Mouse (Mus musculus) G1E (cell line): Measurements from ENCODE around the gene Zfp839. TPM values are rescaled to one million over a fixed set of nuclear protein-coding genes. Genes with fewer than 3 reads are reported as not detected.
"Not testable (repeated sequence)": the region's sequence is repeated elsewhere in the genome, so short reads cannot be mapped to it uniquely, and the experiment has no call there.

Experiments
- ATAC-seq: 2 replicates; pipeline ENCODE4 v1.8.0; 2016; ENCODE audit warnings: mild to moderate bottlenecking; ENCODE audit not compliant: insufficient number of reproducible peaks, poor library complexity, low FRiP score, severe bottlenecking; ENCODE audit errors: extremely low read depth
- DNase-seq: peaks from one replicate; pipeline ENCODE4 v3.0.0; 2012; ENCODE audit warnings: low spot score
- H3K27me3 ChIP-seq: 2 replicates; pipeline ENCODE4 v1.6.1; 2012; ENCODE audit warnings: mild to moderate bottlenecking, low read length, inconsistent platforms; ENCODE audit not compliant: insufficient read depth
- H3K36me3 ChIP-seq: replicated peaks from 2 replicates; pipeline ENCODE3; 2012; ENCODE audit warnings: mild to moderate bottlenecking, inconsistent platforms
- H3K4me1 ChIP-seq: 2 replicates; pipeline ENCODE4 v1.6.1; 2012; ENCODE audit warnings: low read depth, low read length, inconsistent platforms, mixed read lengths; ENCODE audit not compliant: insufficient read depth
- H3K4me3 ChIP-seq: 2 replicates; pipeline ENCODE4 v1.5.1; 2012; ENCODE audit warnings: low read depth, mild to moderate bottlenecking, inconsistent platforms, low read length, moderate library complexity, mixed read lengths
- H3K9me3 ChIP-seq: replicated peaks from 2 replicates; pipeline ENCODE4 v1.6.1; 2012; ENCODE audit warnings: inconsistent platforms
- CTCF ChIP-seq: IDR thresholded peaks from 2 replicates; pipeline ENCODE4 v1.5.1; 2012; ENCODE audit warnings: low read depth, low read length, inconsistent platforms, mixed read lengths
- GATA1 ChIP-seq: IDR thresholded peaks from 2 replicates; pipeline ENCODE4 v1.6.1; 2012; ENCODE audit warnings: borderline replicate concordance, low read length, inconsistent platforms, mixed read lengths
- GATA2 ChIP-seq: IDR thresholded peaks from 2 replicates; pipeline ENCODE4 v1.6.1; 2012; ENCODE audit warnings: low read depth, low read length, inconsistent platforms, borderline replicate concordance
- POLR2AphosphoS5 ChIP-seq: IDR thresholded peaks from 2 replicates; pipeline ENCODE4 v1.6.1; 2012; ENCODE audit warnings: low read depth, low read length, inconsistent platforms; ENCODE audit not compliant: insufficient replicate concordance
- TAL1 ChIP-seq: conservative IDR thresholded peaks from 2 replicates; pipeline ENCODE4 v1.6.1; 2012; ENCODE audit warnings: low read depth, low read length, inconsistent platforms, mixed read lengths
- polyA plus RNA-seq: library from polyadenylated mRNA; stranded (reverse); fragments of >175 nt; gene quantifications from 2 replicates; pipeline ENCODE4 v1.2.3, GENCODE M21; 2012
- total RNA-seq, 2 experiments: library from RNA; stranded (forward) in 1 of 2; stranded (reverse) in 1 of 2; fragments of 200-1000 nt in 1 of 2; fragments of >200 nt in 1 of 2; fragmentation: Nextera tagmentation in 1 of 2; gene quantifications; 2 replicates each; pipeline ENCODE4 v1.2.3; 2014 to 2017

Zfp839 gene
- total and polyA plus RNA-seq, 3 experiments = 7.0 to 8.1 (median 7.9) TPM

DNA sequence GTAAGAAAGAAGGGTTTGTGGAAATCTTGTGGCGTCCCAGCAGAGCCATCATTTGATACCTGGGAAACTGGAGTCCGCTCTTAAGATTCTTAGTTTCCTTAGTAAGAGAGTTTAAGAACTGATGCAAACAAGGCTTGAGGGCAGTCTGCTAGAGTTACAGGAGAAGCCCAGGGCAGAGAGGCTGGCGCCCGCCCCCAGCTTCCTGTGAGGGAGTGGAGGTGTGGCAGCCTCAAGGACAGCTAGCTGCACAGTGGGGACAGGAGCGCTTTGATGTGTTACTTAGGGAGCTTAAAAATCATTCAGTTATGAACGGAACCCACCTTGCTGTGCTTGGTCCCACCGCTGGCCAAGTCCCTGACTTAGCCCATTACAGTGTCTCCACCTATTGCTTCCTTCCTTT is 7.1 kb downstream of the Zfp839 start:
- Histone ChIP-seq H3K36me3 (peaks cover 43% of the 10 kb centered on the region), H3K27me3 (peaks cover 18% of the 10 kb centered on the region), H3K9me3 (no peaks in the 10 kb centered on the region), H3K4me1 (peaks cover 28% of the 10 kb centered on the region), H3K4me3 (no peak overlapping the region)
- TF ChIP-seq POLR2AphosphoS5 (no peak), GATA2 (no peak), CTCF (no peak), GATA1 (no peak)
- DNase-seq (no peak), ATAC-seq (peak; percentile 35; the same call in 1 of the 2 replicates)

DNA sequence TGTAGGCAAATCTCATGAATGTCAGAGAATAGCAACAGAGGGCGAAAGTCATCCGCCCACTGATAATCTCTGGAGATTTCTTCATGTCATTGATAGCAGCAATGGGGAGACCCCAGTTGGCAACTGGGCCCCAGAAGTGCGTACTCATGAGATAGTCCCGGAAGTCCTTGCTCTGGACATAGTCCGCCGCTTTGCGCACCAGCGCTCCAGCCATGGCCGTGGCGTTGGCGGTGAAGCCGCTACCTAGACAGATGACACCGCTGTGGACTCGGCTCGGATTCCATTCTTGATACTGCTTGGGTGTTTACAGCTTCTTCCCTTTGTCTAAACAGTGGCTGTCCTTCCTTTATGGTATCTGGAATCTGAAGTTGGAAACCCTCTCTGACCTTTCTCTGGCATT is 8.6 kb downstream of the Zfp839 start:
- H3K4me1 ChIP-seq = peaks cover 22% of the 10 kb centered on the region
- not testable (repeated sequence) for DNase-seq, ATAC-seq, H3K9me3 ChIP-seq, H3K4me3 ChIP-seq
- H3K27me3 ChIP-seq = peaks cover 14% of the 10 kb centered on the region
- peaks cover 47% of the 10 kb centered on the region for H3K36me3 ChIP-seq

DNA sequence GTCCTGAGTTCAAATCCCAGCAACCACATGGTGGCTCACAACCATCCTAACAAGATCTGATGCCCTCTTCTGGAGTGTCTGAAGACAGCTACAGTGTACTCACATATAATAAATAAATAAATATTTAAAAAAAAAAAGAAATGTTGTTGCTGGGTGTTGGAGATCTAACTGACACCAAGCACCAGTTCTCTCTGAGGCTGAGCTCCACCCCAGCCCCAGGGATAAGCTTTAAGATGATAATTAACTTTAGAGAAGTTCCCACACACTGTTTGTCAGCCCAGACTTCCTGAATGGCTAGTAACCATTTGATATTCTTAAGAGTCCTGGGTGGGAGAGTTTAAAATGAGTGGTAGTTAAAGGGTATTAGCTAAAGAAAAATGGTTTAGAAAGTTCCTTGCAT is 10.2 kb downstream of the Zfp839 start:
- Histone ChIP-seq H3K27me3 (peaks cover 9% of the 10 kb centered on the region; the same call in 1 of the 2 replicates), H3K36me3 (peaks cover 49% of the 10 kb centered on the region), H3K4me1 (peaks cover 15% of the 10 kb centered on the region), H3K4me3 (no peak overlapping the region), H3K9me3 (no peaks in the 10 kb centered on the region)
- no peak for ATAC-seq
- TF ChIP-seq POLR2AphosphoS5 (no peak), CTCF (no peak), GATA2 (no peak), TAL1 (no peak), GATA1 (no peak)
- no peak for DNase-seq

DNA sequence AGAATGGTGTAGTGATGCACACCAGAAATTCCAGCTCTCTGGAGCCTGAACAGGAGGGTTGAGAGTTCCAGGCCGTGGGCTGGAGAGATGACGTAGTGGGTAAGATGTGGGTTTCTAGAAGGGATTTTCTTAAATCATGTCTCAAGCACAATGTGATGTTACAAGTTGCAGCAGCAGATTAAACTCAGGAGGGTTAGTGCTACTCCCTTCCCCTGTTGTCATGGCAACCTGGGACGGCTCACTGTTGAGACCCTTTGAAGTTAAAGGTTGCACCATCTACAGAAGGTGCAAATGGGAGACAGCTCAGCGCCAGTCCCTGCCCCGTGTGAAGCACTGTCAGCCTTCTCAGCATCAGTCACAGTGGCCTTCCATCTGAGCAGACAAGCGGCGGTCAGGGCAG is 11.2 kb downstream of the Zfp839 start:
- Histone ChIP-seq H3K4me3 (no peak overlapping the region), H3K27me3 (peaks cover 9% of the 10 kb centered on the region; the same call in 1 of the 2 replicates), H3K4me1 (peaks cover 17% of the 10 kb centered on the region), H3K36me3 (peaks cover 48% of the 10 kb centered on the region), H3K9me3 (no peaks in the 10 kb centered on the region)
- ATAC-seq (no peak), DNase-seq (no peak)
- TF ChIP-seq GATA1 (no peak), POLR2AphosphoS5 (no peak), CTCF (no peak), TAL1 (no peak), GATA2 (no peak)

DNA sequence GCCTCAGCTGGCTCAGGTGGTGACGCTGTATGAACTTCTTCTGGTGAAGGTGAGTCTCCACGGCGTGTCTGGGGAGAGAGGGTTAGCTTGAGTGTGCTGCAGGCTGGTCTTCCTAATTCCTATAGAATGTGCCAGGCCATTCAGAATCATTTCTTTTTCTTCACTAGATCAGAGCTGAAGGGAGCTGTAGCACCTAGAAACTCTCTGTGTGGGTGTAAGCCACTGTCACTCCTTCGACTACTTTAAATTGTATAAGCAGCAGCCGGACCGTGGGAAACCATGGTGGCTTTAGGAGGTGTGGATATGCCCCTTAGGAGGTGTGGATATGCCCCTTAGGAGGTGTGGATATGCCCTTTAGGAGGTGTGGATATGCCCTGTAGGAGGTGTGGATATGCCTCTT is 14.0 kb downstream of the Zfp839 start:
- peaks cover 66% of the 10 kb centered on the region for H3K36me3 ChIP-seq
- TF ChIP-seq CTCF = no peak
- TF ChIP-seq TAL1 = no peak
- TF ChIP-seq GATA1 = no peak
- TF ChIP-seq POLR2AphosphoS5 = no peak
- TF ChIP-seq GATA2 = no peak

GRCm38 (mm10) chr12:110865571-110865970 is 15.5 kb downstream of the Zfp839 start:
- ATAC-seq (no peak), DNase-seq (no peak)
- H3K36me3 ChIP-seq = peaks cover 73% of the 10 kb centered on the region
- no peak for TF ChIP-seq GATA2
- no peak for TF ChIP-seq TAL1
- TF ChIP-seq CTCF = no peak
- TF ChIP-seq POLR2AphosphoS5 = no peak
- TF ChIP-seq GATA1 = no peak
- H3K9me3 ChIP-seq = no peaks in the 10 kb centered on the region
- H3K4me3 ChIP-seq = no peak overlapping the region
- H3K4me1 ChIP-seq = peaks cover 16% of the 10 kb centered on the region
- H3K27me3 ChIP-seq = peaks cover 10% of the 10 kb centered on the region; the same call in 1 of the 2 replicates

More for the DNA sequence above, 14.0 kb downstream of the Zfp839 start:
- DNase-seq (no peak), ATAC-seq (no peak)
- Histone ChIP-seq H3K27me3 (peaks cover 10% of the 10 kb centered on the region; the same call in 1 of the 2 replicates), H3K9me3 (no peaks in the 10 kb centered on the region), H3K4me3 (no peak overlapping the region), H3K4me1 (peaks cover 14% of the 10 kb centered on the region)

DNA sequence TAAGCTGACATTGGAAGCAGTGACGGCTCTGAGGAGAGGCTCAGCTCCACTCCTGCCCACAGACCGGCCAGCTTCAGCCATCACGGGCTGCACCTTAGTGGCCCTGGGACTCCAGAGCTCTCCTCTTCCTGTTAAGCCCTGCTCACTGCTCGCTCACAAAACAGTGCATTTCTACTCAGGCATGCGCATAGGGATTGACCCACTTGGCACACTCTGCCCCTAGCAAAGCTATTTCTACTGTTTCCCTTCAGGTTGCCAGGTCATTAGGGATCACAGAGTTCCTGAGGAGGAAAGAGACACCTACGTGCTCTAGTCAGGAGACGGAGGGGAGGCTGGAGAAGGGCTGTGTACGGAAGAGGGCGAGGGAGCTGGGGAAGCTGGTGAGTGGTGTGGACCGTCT is 15.9 kb downstream of the Zfp839 start:
- peaks cover 10% of the 10 kb centered on the region; the same call in 1 of the 2 replicates for H3K27me3 ChIP-seq
- H3K4me1 ChIP-seq = peaks cover 19% of the 10 kb centered on the region
- H3K36me3 ChIP-seq = peaks cover 75% of the 10 kb centered on the region
- TF ChIP-seq TAL1 (no peak), GATA2 (no peak), GATA1 (no peak), CTCF (no peak), POLR2AphosphoS5 (no peak)
- DNase-seq (no peak), ATAC-seq (no peak)
- H3K4me3 ChIP-seq = no peak overlapping the region
- H3K9me3 ChIP-seq = no peaks in the 10 kb centered on the region
